Mouse (Mus musculus): ENCODE measurements at regions not wholly inside any gene's neighbourhood (a gene's known extent, or its start where the extent isn't known, plus 50 kb on each side); places are given as distances from the start of the nearest gene placed in this dataset.

DNA sequence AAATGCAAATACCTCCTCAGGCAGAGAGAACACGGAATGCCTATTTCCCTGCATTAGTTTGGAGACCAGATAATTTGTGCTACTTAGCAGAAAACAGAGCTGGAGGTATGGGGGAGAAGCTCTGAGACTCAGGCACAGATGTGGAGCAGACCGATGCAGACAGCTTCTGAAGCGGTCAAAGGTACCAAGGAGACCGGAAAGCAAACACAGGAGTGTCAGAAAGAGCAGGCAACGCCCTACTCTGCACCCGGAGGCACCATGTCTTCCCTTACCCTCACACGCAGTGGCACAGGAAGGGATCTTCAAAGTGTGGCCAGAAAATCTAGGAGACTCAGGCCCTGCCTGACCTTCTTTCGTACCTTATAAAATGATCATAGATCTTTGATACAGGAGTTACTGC, 98.4 kb upstream of the Rybp start:
- 45% methylated on average over 8 of the region's 8 CpGs for WGBS
- no peak for ATAC-seq (ENCODE audit: insufficient number of reproducible peaks, insufficient read depth, low FRiP score, low read depth)
- no peak overlapping the region for H3K9ac ChIP-seq (ENCODE audit: low read length)

DNA sequence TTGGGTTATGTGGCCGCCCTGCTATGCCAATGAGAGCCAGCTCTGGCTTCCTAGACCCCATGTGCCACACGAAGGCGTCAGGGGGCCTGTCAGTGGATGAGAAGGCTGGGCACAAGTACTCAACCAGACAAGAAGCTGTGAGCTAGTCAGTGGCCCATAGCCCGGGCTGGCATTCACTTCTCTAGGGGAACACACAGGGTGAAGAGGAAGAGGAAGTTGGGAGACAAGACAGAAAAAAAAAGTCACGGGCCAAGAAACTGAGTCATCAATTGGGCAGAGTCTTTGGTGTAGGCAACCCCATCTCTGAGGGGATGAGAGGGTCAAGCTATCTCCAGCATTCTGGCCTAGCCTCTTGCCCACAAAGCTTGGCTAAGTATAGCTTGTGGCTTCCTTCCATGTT, 93.8 kb upstream of the Rybp start:
- Histone ChIP-seq H3K9ac (ENCODE audit: low read length) (no peak overlapping the region), H3K9me3 (ENCODE audit: control insufficient read depth, low read length) (no peaks in the 10 kb centered on the region), H3K4me3 (ENCODE audit: control insufficient read depth in 1 of 2, insufficient read depth in 1 of 2, low read depth in 1 of 2, low read length in 2 of 2) (no peak overlapping the region), H3K36me3 (ENCODE audit: control insufficient read depth, insufficient read depth, low read length) (no peaks in the 10 kb centered on the region), H3K4me2 (ENCODE audit: low read length) (no peak overlapping the region), H3K4me1 (ENCODE audit: control insufficient read depth in 2 of 2, insufficient read depth in 2 of 2, low read length in 2 of 2) (peaks cover 0 to 8% of the 10 kb centered on the region in 2 experiments; a peak in 2 of 4 replicates), H3K27me3 (ENCODE audit: control insufficient read depth, insufficient read depth, low read length) (no peaks in the 10 kb centered on the region), H3K27ac (replicated peaks in 1 of 2; ENCODE audit: control insufficient read depth in 1 of 2, insufficient read depth in 1 of 2, low read depth in 2 of 2, low read length in 2 of 2) (no peak overlapping the region)
- no peak for ATAC-seq (ENCODE audit: insufficient number of reproducible peaks, insufficient read depth, low FRiP score, low read depth)
- WGBS, result 72% methylated on average over 5 of the region's 5 CpGs

More for the DNA sequence above, 98.4 kb upstream of the Rybp start:
- H3K36me3 ChIP-seq (ENCODE audit: control insufficient read depth, insufficient read depth, low read length), result no peaks in the 10 kb centered on the region
- H3K4me1 ChIP-seq (ENCODE audit: control insufficient read depth in 2 of 2, insufficient read depth in 2 of 2, low read length in 2 of 2), result 0 out of 4 replicates have a peak, but pooled peaks cover 0 to 5% of the 10 kb centered on the region in 2 experiments
- H3K4me3 ChIP-seq (ENCODE audit: control insufficient read depth in 1 of 2, insufficient read depth in 1 of 2, low read depth in 1 of 2, low read length in 2 of 2), result no peak overlapping the region
- no peak overlapping the region for H3K4me2 ChIP-seq (ENCODE audit: low read length)
- peaks cover 4% of the 10 kb centered on the region; the same call in 1 of the 2 replicates for H3K9me3 ChIP-seq (ENCODE audit: control insufficient read depth, low read length)
- no peaks in the 10 kb centered on the region for H3K27me3 ChIP-seq (ENCODE audit: control insufficient read depth, insufficient read depth, low read length)
- no peak overlapping the region for H3K27ac ChIP-seq (replicated peaks in 1 of 2; ENCODE audit: control insufficient read depth in 1 of 2, insufficient read depth in 1 of 2, low read depth in 2 of 2, low read length in 2 of 2)

DNA sequence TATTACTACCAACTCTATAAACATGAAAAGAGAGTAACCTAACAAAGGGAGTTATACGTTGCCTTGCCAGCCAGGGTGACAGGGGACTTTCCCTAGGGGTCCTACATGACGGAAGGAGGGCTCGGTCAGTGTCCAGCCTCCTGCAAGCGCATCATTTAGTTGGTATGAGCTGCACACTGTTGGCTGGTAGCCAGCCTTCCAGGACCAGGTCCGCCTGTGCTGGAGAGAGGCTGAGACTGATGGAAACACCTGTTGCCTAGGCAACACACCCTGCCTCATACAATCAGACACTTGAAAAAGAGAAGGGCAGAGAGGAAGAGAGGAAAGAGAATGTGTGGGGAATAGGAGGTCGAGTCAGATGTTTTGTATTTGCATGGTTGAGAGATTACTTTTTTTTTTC, 93.3 kb upstream of the Rybp start:
- H3K27ac ChIP-seq (replicated peaks in 1 of 2; ENCODE audit: control insufficient read depth in 1 of 2, insufficient read depth in 1 of 2, low read depth in 2 of 2, low read length in 2 of 2), result no peak overlapping the region
- H3K4me1 ChIP-seq (ENCODE audit: control insufficient read depth in 2 of 2, insufficient read depth in 2 of 2, low read length in 2 of 2), result peaks cover 0 to 8% of the 10 kb centered on the region in 2 experiments; a peak in 2 of 4 replicates
- no peak overlapping the region for H3K9ac ChIP-seq (ENCODE audit: low read length)
- H3K36me3 ChIP-seq (ENCODE audit: control insufficient read depth, insufficient read depth, low read length), result no peaks in the 10 kb centered on the region
- H3K4me3 ChIP-seq (ENCODE audit: control insufficient read depth in 1 of 2, insufficient read depth in 1 of 2, low read depth in 1 of 2, low read length in 2 of 2), result no peak overlapping the region
- no peaks in the 10 kb centered on the region for H3K9me3 ChIP-seq (ENCODE audit: control insufficient read depth, low read length)
- H3K27me3 ChIP-seq (ENCODE audit: control insufficient read depth, insufficient read depth, low read length), result no peaks in the 10 kb centered on the region
- H3K4me2 ChIP-seq (ENCODE audit: low read length), result no peak overlapping the region
- ATAC-seq (ENCODE audit: insufficient number of reproducible peaks, insufficient read depth, low FRiP score, low read depth), result no peak
- WGBS, result 24% methylated on average over 6 of the region's 6 CpGs

DNA sequence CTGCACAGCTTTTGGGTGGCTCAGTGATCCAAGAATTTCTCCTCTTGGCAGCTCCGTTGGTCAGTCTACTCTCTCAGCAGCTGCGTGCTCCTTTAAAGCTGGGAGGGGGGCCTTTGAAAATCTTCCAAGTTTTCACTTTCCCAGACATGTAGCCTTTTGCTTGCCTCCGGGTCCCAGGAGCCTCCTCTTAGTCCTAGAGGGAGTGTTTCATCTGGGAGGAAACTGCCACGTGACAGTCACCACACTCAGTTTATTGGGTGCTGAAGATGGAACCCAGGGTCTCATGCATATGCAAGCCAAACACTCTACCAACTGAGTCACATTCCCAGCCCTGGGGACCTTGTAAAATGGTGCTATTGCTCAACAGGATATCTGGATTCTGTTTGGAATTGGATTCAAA, 92.5 kb upstream of the Rybp start:
- no peak overlapping the region for H3K9ac ChIP-seq (ENCODE audit: low read length)
- H3K4me1 ChIP-seq (ENCODE audit: control insufficient read depth in 2 of 2, insufficient read depth in 2 of 2, low read length in 2 of 2), result peaks cover 0 to 8% of the 10 kb centered on the region in 2 experiments; a peak in 2 of 4 replicates
- no peaks in the 10 kb centered on the region for H3K36me3 ChIP-seq (ENCODE audit: control insufficient read depth, insufficient read depth, low read length)
- 45% methylated on average over 4 of the region's 4 CpGs for WGBS
- no peak overlapping the region for H3K4me2 ChIP-seq (ENCODE audit: low read length)
- no peak overlapping the region for H3K27ac ChIP-seq (replicated peaks in 1 of 2; ENCODE audit: control insufficient read depth in 1 of 2, insufficient read depth in 1 of 2, low read depth in 2 of 2, low read length in 2 of 2)
- H3K9me3 ChIP-seq (ENCODE audit: control insufficient read depth, low read length), result no peaks in the 10 kb centered on the region
- ATAC-seq (ENCODE audit: insufficient number of reproducible peaks, insufficient read depth, low FRiP score, low read depth), result no peak
- no peaks in the 10 kb centered on the region for H3K27me3 ChIP-seq (ENCODE audit: control insufficient read depth, insufficient read depth, low read length)
- H3K4me3 ChIP-seq (ENCODE audit: control insufficient read depth in 1 of 2, insufficient read depth in 1 of 2, low read depth in 1 of 2, low read length in 2 of 2), result no peak overlapping the region

DNA sequence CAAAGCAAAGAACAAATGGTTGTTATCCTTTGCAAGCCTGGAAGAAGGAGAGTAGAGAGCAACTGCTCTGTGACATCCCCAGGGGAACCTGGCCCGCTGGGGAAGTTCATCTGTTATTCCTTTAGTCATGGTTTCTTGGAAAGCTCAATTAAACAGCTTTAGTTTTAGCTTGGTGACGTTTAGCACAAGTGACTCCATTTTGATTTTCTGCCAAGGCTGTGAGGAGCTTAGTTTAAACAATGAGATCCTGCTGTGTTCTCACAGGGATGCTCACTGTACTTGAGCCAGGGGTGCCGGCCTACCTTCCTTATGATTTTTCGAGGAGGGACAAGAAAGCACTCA, 91.2 kb upstream of the Rybp start:
- ATAC-seq (ENCODE audit: insufficient number of reproducible peaks, insufficient read depth, low FRiP score, low read depth), result no peak
- 72% methylated on average over 4 of the region's 4 CpGs for WGBS

DNA sequence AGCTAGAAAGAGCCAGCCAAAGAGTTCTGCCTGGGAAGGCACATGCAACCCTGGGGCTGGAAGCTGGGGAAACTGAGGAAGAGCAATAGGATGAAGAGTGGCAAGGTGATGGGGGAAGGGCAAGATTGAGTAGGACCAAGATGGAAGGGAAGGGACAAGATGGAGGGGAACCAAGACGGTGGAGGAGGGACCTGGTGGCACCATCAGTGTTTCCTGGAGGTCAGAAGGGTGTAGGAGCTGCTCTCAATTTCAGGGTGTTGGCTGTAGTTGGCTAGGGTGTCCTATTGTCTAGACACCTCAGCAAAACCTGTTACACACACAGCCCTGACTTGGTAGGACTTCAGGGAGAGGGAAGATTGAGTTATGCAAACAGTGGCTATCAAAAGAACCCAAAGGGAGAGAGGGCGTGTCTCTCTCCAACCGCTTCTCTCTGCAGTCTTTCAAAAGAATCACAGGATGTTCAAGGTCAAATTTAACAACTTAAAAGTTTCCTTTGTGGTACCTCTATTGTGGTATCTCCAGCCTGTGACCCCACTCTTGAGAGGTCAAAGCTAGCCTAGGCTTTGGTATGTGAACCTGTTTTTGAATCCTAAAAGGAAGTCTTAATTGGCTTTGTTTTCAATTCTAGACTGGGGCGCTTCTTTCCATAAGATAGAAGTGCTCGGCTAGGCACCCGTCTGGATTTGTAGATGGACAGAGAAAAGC, 90.7 kb upstream of the Rybp start:
- H3K27me3 ChIP-seq (ENCODE audit: control insufficient read depth, insufficient read depth, low read length), result no peaks in the 10 kb centered on the region
- no peak overlapping the region for H3K4me2 ChIP-seq (ENCODE audit: low read length)
- H3K4me1 ChIP-seq (ENCODE audit: control insufficient read depth in 2 of 2, insufficient read depth in 2 of 2, low read length in 2 of 2), result peaks cover 0 to 8% of the 10 kb centered on the region in 2 experiments; a peak in 2 of 4 replicates
- no peak overlapping the region for H3K4me3 ChIP-seq (ENCODE audit: control insufficient read depth in 1 of 2, insufficient read depth in 1 of 2, low read depth in 1 of 2, low read length in 2 of 2)
- H3K9ac ChIP-seq (ENCODE audit: low read length), result no peak overlapping the region
- ATAC-seq (ENCODE audit: insufficient number of reproducible peaks, insufficient read depth, low FRiP score, low read depth), result no peak
- WGBS, result 50% methylated on average over 6 of the region's 6 CpGs
- 0 out of 2 replicates have a peak, but pooled peaks cover 2% of the 10 kb centered on the region for H3K9me3 ChIP-seq (ENCODE audit: control insufficient read depth, low read length)
- no peak overlapping the region for H3K27ac ChIP-seq (replicated peaks in 1 of 2; ENCODE audit: control insufficient read depth in 1 of 2, insufficient read depth in 1 of 2, low read depth in 2 of 2, low read length in 2 of 2)
- H3K36me3 ChIP-seq (ENCODE audit: control insufficient read depth, insufficient read depth, low read length), result no peaks in the 10 kb centered on the region

More for the DNA sequence above, 91.2 kb upstream of the Rybp start:
- no peaks in the 10 kb centered on the region for H3K27me3 ChIP-seq (ENCODE audit: control insufficient read depth, insufficient read depth, low read length)
- no peak overlapping the region for H3K4me2 ChIP-seq (ENCODE audit: low read length)
- no peak overlapping the region for H3K4me3 ChIP-seq (ENCODE audit: control insufficient read depth in 1 of 2, insufficient read depth in 1 of 2, low read depth in 1 of 2, low read length in 2 of 2)
- H3K9ac ChIP-seq (ENCODE audit: low read length), result no peak overlapping the region
- 0 out of 2 replicates have a peak, but pooled peaks cover 2% of the 10 kb centered on the region for H3K9me3 ChIP-seq (ENCODE audit: control insufficient read depth, low read length)
- no peak overlapping the region for H3K27ac ChIP-seq (replicated peaks in 1 of 2; ENCODE audit: control insufficient read depth in 1 of 2, insufficient read depth in 1 of 2, low read depth in 2 of 2, low read length in 2 of 2)
- H3K4me1 ChIP-seq (ENCODE audit: control insufficient read depth in 2 of 2, insufficient read depth in 2 of 2, low read length in 2 of 2), result peaks cover 0 to 8% of the 10 kb centered on the region in 2 experiments; a peak in 2 of 4 replicates
- H3K36me3 ChIP-seq (ENCODE audit: control insufficient read depth, insufficient read depth, low read length), result no peaks in the 10 kb centered on the region

DNA sequence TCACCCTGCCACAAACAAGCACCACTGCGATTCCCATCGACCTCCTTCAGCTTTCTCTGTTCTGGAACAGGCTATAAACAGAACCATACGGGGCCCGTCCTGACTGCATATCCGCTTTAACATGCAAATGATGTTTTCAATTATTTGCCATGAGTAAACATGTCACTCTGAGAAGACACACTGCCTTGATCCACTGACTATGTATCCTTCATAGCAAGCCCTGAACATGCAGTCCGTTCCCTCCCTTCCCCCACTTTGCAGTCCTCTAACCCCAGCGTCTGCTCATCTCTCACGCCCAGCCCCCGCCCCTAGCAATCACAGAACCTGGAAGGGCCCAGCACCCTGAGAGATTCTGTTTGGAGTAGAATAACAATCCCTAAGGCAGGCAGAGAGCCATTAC, 89.4 kb upstream of the Rybp start:
- WGBS, result 37% methylated on average over 9 of the region's 9 CpGs
- Histone ChIP-seq H3K4me2 (ENCODE audit: low read length) (no peak overlapping the region), H3K9ac (ENCODE audit: low read length) (no peak overlapping the region), H3K4me1 (ENCODE audit: control insufficient read depth in 2 of 2, insufficient read depth in 2 of 2, low read length in 2 of 2) (peaks cover 0 to 8% of the 10 kb centered on the region in 2 experiments; a peak in 2 of 4 replicates), H3K4me3 (ENCODE audit: control insufficient read depth in 1 of 2, insufficient read depth in 1 of 2, low read depth in 1 of 2, low read length in 2 of 2) (no peak overlapping the region), H3K27ac (replicated peaks in 1 of 2; ENCODE audit: control insufficient read depth in 1 of 2, insufficient read depth in 1 of 2, low read depth in 2 of 2, low read length in 2 of 2) (no peak overlapping the region), H3K9me3 (ENCODE audit: control insufficient read depth, low read length) (0 out of 2 replicates have a peak, but pooled peaks cover 2% of the 10 kb centered on the region), H3K27me3 (ENCODE audit: control insufficient read depth, insufficient read depth, low read length) (no peaks in the 10 kb centered on the region), H3K36me3 (ENCODE audit: control insufficient read depth, insufficient read depth, low read length) (no peaks in the 10 kb centered on the region)
- ATAC-seq (ENCODE audit: insufficient number of reproducible peaks, insufficient read depth, low FRiP score, low read depth), result no peak

Measured in heart, embryonic 14.5 days (tissue).